Mouse (Mus musculus) cerebellum, adult 2 months (tissue): ENCODE results near the gene Syngr2. TPM values are rescaled to one million over a fixed set of nuclear protein-coding genes. Genes with fewer than 3 reads are reported as not detected.

Experiments
- DNase-seq, 2 experiments: peaks; one replicate each; pipeline ENCODE4 v3.0.0; 2021
- H3K27ac ChIP-seq: fragments of 200-500 bp; 2 replicates; pipeline ENCODE4 v1.5.1; 2012; ENCODE audit warnings: low read length, control low read depth, inconsistent platforms; ENCODE audit not compliant: insufficient read depth
- H3K27me3 ChIP-seq: fragments of 200-500 bp; 2 replicates; pipeline ENCODE4 v1.6.1; 2012; ENCODE audit warnings: inconsistent platforms, mild to moderate bottlenecking, low read length, moderate library complexity; ENCODE audit not compliant: control insufficient read depth, insufficient read depth
- H3K4me1 ChIP-seq: fragments of 200-500 bp; 2 replicates; pipeline ENCODE4 v1.6.1; 2011; ENCODE audit warnings: low read length; ENCODE audit not compliant: control insufficient read depth, insufficient read depth
- H3K4me3 ChIP-seq: fragments of 200-500 bp; replicated peaks from 2 replicates; pipeline ENCODE3; 2011; ENCODE audit warnings: mild to moderate bottlenecking, low read depth, low read length, control low read depth; ENCODE audit not compliant: insufficient read depth
- CTCF ChIP-seq: fragments of 200-500 bp; IDR thresholded peaks from 2 replicates; pipeline ENCODE4 v1.5.1; 2011; ENCODE audit warnings: low read depth, mild to moderate bottlenecking, control low read depth, low read length, moderate library complexity, borderline replicate concordance; ENCODE audit not compliant: insufficient read depth
- POLR2A ChIP-seq: fragments of 200-500 bp; IDR thresholded peaks from 2 replicates; pipeline ENCODE4 v1.6.1; 2011; ENCODE audit warnings: low read length, control low read depth, borderline replicate concordance; ENCODE audit not compliant: insufficient read depth
- WGBS: fragments of 180-500 bp; shearing (Covaris S2); methylation state at CpG from one replicate; pipeline ENCODE4 v1.1.7; 2018; 5-methylcytosine and 5-hydroxymethylcytosine counted together
- polyA plus RNA-seq: library from polyadenylated mRNA; depleted of rRNA; stranded (reverse); fragments of >200 nt; gene quantifications from 2 replicates; pipeline ENCODE4 v1.2.3, GENCODE M21; 2012

Gene Syngr2
- polyA plus RNA-seq, 1 experiment = 14.7 TPM

DNA sequence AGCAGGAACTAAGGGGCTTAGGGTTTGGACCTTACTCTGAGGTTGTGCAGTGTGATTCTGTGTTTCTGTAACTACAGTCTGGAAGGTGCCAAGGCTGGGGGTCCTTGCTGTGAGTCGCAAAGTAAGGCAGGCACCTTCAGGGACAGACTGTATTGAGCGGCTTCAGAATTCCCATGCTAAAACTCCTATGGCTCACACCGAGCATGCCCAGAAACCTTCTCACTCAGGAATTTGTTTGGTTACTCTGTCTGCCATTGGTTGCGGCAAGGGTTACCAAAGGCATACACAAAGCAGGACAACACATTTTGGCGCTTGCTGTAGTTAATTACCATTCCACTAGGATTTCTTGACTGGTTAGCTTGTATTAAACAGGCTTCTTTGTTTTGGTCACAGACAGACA lies 16.7 kb downstream of the Syngr2 start:
- DNase-seq = no peak
- no peak overlapping the region for H3K4me3 ChIP-seq
- WGBS = 51% methylated on average over 5 of the region's 5 CpGs
- peaks cover 10% of the 10 kb centered on the region; the same call in 1 of the 2 replicates for H3K4me1 ChIP-seq
- no peak for TF ChIP-seq POLR2A
- TF ChIP-seq CTCF = no peak
- no peak overlapping the region for H3K27ac ChIP-seq
- H3K27me3 ChIP-seq = no peaks in the 10 kb centered on the region; the same call in 1 of the 2 replicates

GRCm38 (mm10) chr11:117826916-117827315 lies 17.4 kb downstream of the Syngr2 start:
- no peak for TF ChIP-seq POLR2A
- no peak for TF ChIP-seq CTCF
- H3K27ac ChIP-seq = no peak overlapping the region
- no peak for DNase-seq
- H3K4me1 ChIP-seq = peaks cover 10% of the 10 kb centered on the region; the same call in 1 of the 2 replicates
- H3K27me3 ChIP-seq = no peaks in the 10 kb centered on the region; the same call in 1 of the 2 replicates
- H3K4me3 ChIP-seq = no peak overlapping the region
- WGBS = 84% methylated on average over 8 of the region's 8 CpGs

GRCm38 (mm10) chr11:117827386-117827785 lies 17.9 kb downstream of the Syngr2 start:
- no peak overlapping the region for H3K4me3 ChIP-seq
- no peak for DNase-seq
- no peak for TF ChIP-seq POLR2A
- TF ChIP-seq CTCF = no peak
- H3K27me3 ChIP-seq = no peaks in the 10 kb centered on the region; the same call in 1 of the 2 replicates
- peaks cover 10% of the 10 kb centered on the region; the same call in 1 of the 2 replicates for H3K4me1 ChIP-seq
- no peak overlapping the region for H3K27ac ChIP-seq
- 64% methylated on average over 3 of the region's 3 CpGs for WGBS

DNA sequence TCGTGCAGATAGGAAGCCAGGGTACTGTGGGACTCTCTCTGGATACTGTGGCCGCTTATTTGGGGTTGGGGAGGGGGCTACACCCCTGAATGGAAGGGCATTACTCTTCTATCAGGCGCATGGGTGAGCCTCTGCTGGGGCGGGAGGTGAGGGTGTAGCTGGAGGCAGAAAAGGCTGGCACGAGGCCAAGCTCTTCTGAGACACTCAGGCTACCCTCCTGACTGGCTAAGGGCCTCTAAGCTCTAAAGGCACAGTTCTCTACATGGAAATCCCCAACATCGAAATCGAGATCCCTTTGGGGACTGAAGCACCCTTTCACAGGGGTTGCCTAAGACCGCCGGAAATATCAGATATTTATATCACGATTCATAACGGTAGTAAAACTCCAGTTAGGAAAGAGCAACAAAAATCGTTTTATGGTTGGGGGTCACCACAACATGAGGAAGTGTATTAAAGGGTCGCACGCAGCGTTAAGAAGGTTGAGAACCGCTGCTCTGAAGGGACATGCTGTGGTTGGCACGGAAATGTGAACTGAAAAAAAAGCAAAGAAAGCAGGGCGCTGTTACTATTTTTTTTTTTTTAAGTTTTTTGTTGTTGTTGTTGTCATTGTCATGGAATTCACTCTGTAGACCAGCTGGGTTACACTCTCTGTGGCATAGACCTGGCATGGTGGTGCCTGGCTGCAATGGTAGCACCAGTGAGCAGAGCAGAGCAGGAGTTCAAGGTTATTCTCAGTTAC lies 18.9 kb downstream of the Syngr2 start:
- 60% methylated on average over 18 of the region's 18 CpGs for WGBS
- no peaks in the 10 kb centered on the region; the same call in 1 of the 2 replicates for H3K27me3 ChIP-seq
- TF ChIP-seq POLR2A (no peak), CTCF (no peak)
- DNase-seq = no peak
- no peak overlapping the region for H3K27ac ChIP-seq
- peaks cover 10% of the 10 kb centered on the region; the same call in 1 of the 2 replicates for H3K4me1 ChIP-seq
- no peak overlapping the region for H3K4me3 ChIP-seq

DNA sequence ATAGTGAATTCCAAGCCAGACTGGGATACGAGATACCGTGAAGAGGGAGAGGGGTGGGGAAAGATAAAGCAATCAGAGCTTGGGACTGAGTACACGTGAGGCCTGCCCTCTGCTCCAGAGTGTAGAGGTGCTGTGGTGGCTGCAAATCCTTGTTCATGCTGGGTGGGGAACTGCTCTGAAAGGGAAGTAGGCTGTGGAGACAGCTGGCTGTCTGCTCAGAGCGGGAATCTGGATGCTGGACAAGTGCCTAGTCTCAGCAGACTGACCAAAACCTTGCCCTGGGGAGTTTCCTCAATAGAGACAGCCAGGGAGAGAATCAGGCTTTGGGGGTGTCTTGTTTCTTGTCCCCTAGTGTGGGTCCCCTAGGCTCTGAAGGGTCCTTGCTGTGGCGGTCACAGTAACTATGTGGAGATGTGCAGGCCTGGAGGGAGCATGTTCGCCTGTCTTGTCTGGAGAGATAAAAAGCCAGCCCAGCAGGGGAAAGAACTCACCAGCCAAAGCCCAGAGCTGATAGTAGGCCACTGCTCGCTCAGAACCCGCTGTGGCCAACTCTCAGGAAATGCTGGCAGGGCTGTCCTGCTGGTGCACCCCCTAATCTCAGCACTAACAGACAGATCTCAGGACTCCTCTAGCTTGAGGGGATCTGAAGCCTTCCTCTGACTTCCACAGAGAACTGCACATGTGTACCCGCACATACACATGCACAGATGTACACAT lies 19.6 kb downstream of the Syngr2 start:
- TF ChIP-seq POLR2A (no peak), CTCF (no peak)
- H3K27me3 ChIP-seq = no peaks in the 10 kb centered on the region; the same call in 1 of the 2 replicates
- H3K4me3 ChIP-seq = no peak overlapping the region
- peaks cover 10% of the 10 kb centered on the region; the same call in 1 of the 2 replicates for H3K4me1 ChIP-seq
- H3K27ac ChIP-seq = no peak overlapping the region
- 48% methylated on average over 9 of the region's 9 CpGs for whole genome bisulfite sequencing
- peak in 1 of 2 experiments; percentile 28 for DNase-seq

DNA sequence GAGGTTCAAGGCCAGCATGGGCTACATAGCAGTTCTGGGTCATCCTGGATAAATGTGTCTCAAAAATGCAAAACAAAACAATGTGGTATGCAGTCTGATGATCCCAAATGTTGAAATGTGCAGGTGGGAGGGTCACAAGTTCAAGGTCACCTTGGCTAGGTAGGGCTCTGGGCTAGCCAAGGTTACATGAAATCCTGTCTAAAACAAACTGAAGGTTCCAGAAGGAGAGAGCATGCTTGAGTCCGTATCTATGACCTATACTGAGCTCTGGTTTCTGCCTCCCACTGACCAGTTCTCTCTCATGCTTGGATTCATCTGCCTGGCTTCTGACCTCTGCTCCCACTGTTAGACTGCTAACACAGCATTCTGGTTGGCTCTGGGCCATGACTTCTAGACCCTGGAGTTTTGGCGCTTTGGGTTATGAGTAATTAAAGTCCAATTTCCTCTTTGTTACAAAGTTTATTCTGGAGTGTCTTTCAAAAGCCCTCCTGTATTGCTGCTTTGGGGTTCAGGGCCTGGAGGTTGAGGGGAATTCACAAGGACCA lies 20.3 kb downstream of the Syngr2 start:
- TF ChIP-seq CTCF = no peak
- TF ChIP-seq POLR2A = no peak
- Histone ChIP-seq H3K27me3 (no peaks in the 10 kb centered on the region; the same call in 1 of the 2 replicates), H3K4me3 (no peak overlapping the region), H3K27ac (no peak overlapping the region), H3K4me1 (peaks cover 10% of the 10 kb centered on the region; the same call in 1 of the 2 replicates)
- DNase-seq = no peak
- 72% methylated on average over 2 of the region's 2 CpGs for WGBS

GRCm38 (mm10) chr11:117830401-117830800 lies 20.9 kb downstream of the Syngr2 start:
- H3K27me3 ChIP-seq = no peaks in the 10 kb centered on the region; the same call in 1 of the 2 replicates
- H3K4me3 ChIP-seq = no peak overlapping the region
- H3K27ac ChIP-seq = no peak overlapping the region
- H3K4me1 ChIP-seq = peaks cover 8% of the 10 kb centered on the region; the same call in 1 of the 2 replicates
- DNase-seq = no peak
- TF ChIP-seq CTCF (no peak), POLR2A (no peak)
- WGBS = 70% methylated on average over 9 of the region's 9 CpGs
